Mouse (Mus musculus) lung, postnatal 25 days (tissue): ENCODE data around the gene Disp3.

Experiments used
- DNase-seq: peaks from one replicate; pipeline ENCODE4 v3.0.0; 2022; ENCODE audit warnings: low spot score

Disp3 gene

DNA sequence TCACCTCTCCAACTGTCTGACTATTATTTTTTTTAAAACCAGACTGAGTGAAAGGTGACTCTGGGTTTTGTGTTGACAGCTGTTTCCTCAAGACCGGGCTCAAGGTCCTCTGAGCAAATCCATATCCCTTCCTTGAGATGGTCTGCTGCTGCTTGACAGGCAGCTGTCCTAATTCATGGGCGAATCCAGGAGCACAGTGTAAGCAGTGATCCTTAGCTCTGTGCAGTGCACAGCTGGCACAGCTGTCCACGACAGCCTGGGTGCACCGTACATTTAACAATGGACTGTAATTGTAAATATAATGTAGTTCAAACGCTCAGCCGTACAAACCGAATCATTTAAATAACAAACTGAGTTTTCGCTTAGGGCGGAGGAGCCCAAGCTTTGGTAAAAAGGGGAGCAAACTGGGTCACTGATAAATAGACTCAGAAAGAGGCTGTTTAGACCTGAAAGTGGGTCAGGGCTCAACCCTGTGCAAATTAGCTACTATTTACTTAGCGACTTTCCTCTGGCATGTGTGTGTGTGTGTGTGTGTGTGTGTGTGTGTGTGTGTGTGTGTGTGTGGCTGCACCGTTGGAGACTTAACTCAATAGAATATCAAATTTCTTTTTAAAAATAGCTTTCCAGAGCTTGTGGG lies 72.4 kb downstream of the Disp3 start:
- no peak for DNase-seq

DNA sequence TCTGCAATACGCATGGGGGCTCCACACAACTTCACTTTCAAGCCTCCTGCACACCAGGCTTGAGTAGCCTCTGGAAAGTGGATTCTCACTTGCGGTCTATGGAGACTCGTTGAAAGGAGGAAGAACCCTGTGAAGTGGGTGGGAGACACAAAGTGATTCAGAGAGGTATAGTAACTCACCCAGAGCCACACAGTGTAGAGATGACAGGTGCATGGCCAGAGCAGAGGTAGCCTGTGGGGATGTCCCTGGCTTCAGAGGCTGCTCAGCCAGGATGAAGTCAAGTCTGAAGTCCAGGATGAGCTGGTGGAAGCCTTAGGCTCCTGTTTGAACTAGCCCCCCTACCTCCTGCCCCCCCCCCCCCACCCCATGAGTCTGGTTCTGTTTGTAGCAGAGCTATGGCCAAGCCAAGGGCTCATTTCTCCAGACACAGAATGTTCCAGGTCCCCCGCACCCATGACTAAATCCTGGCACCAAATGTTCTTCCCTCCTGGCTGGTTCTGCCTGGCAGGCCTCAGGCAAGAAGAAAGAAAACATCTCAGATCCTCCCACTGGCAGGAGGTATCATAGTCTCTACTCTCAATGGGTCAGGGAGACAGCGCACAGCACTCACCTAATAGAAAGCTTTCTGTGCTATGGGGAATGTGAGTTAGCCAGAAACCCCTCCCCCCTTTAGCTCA lies 73.2 kb downstream of the Disp3 start:
- DNase-seq: no peak

DNA sequence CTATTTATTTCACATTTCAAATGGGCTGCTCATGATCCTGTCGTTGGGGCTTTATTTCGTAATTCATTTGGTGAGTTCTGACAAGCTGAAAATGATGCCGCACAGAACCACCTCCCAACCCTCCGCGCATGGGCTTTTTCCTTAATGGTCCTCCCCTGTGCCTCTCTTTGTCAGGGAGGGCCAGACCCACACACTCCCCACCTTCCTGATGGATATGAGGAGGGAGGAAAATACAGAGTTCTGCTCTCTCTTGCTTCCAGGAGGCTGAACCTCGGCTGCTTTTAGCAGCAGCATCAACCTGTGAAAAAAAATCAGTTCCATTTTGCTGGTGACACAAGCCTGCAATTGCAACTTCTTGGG lies 82.9 kb downstream of the Disp3 start:
- DNase-seq: no peak

DNA sequence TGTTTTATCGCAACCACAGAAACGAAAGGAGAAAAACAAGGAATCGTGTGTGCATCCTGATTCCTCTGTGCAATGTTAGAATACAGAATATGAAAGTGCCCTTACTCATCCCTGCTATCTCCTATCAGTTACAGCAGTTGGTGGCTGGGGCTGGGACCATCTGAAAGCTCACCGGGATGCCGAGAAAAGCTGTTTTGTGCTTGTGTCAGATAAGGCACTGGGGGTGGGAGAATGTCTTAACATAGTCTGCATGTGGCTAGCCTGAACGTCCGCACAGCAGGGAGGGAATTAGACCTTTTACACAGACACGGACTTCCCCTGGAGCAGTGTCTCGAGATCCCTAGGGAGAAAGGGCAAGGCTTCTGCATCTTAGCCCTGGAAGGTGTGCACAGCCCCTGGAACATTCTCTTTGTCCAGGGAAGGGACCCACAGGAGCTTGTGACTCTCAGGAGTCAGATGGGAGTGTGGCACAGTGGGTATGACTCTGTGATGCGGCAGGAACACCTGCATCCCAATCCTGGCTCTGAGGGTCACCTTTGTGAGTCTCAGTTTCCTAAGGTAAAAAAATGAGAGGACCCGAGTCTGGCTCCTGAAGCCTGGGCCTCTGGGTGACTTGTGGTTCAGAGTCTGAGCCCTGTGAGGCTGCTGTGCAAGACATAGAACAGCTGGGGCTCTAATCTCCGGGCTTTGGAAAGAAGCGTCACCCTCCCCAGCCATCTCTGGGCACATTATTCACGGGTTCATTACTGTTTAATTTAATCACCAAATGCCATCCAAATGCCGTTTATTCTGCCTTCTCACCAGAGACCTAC lies 83.5 kb downstream of the Disp3 start:
- no peak for DNase-seq

DNA sequence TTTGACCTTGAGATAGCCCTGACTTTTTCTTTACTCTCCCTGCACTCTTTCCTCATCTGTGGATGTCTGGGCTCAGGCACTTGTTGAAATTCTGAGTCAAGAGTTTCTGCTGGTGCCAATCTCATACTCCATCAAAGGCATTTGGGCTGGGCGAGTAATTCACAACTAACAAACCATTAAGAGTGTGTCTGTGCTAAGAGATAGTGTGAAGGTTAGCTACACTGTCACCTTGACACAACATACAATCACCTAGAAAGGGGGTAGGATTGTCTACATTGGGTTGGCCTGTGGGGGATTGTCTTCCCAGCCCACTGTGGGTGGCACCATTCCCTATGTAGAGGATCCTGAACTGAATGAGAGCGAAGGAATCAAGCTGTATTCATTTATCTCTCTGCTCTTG lies 84.2 kb downstream of the Disp3 start:
- no peak for DNase-seq

DNA sequence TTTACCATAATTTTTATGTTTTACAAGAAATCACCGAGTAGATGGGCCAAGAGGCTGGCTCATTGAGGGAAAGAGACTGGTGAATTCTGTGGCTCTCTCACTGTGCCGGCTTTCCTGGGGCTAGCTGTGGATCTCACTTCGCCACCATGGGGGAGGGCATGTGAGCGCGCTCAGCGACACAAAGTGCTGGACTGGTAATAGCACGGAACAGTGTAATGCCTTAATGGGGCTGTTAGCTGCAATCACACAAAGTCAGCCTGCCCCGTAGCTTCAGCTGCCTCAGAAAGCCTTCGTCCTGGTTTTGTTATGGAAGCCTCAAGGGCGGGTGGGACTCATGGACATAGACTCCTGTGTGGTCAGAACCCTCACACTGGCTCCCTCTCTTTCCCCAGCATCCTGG lies 89.0 kb downstream of the Disp3 start:
- no peak for DNase-seq

DNA sequence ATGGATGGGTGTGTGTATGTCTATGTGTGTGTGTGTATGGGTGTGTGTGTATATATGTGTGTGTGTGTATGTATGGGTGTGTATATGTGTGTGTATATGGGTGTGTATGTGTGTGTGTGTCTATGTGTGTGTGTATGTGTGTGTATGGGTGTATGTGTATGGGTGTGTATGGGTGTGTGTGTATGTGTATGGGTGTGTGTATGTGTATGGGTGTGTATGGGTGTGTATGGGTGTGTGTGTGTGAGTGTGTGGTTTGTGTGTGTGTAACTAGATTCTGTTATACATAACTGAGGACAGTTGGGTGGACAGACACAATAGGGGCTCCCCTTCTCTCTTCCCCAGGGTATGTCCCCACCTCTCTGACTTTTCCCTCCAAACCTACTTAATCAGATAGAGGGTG lies 93.4 kb downstream of the Disp3 start:
- DNase-seq: no peak

DNA sequence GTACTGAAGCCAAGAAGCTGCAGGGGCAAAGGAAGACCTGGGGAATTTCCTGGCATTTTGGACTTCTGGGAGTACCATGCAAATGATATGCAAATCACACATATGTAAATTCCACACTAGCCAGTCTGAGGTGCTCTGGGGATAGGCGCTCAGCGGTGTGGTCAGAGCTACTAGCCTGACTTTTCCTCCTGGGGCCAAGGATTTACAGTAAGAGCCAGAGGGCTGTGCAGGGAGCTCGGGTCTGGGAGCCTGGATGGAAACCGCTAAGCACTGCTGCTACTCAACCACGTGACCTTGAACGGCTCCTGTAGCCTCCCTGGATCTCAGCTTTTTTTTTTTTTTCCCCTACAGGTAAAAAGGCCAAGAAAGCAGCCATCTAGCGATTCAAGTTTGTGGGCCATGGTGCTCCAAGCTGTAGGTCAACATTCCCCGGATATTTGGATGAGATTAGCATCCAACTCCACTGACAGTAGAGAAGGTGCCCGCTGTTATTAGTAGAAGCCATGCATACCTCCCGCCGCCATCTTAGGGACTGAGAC lies 95.0 kb downstream of the Disp3 start:
- DNase-seq: no peak
